Mouse (Mus musculus) cerebellum, adult (tissue): Measurements from ENCODE around the gene R3hdm2.
A peak's percentile ranks its signal among the peaks of the same experiment; 100 is the strongest.

Experiments
- ATAC-seq: cut with Nextera tagmentation; 2 replicates; pipeline ENCODE4 v1.9.2; 2017; ENCODE audit warnings: mild to moderate bottlenecking, moderate library complexity, mixed read lengths; ENCODE audit not compliant: insufficient number of reproducible peaks, low FRiP score, low TSS enrichment

R3hdm2 gene

DNA sequence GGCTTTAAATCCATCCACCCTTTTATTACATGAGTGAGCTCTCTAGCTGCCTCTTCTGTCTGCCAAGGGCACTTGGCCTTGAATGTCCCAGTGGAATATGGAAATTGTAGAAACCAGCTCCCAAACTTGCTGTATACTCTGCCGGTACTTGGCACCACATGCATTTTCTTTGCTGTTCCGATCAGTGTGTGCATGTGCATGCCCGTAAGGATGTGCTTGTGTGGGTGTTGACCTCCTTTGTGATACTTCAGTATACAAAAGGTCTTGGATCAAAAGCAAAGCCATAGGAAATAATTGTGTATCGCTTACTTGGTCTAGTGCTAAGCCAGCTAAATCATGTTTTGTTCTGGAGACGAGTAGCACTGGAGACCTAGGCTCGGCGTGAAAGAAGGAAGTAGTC, 108.7 kb downstream of the R3hdm2 start:
- no peak for ATAC-seq

DNA sequence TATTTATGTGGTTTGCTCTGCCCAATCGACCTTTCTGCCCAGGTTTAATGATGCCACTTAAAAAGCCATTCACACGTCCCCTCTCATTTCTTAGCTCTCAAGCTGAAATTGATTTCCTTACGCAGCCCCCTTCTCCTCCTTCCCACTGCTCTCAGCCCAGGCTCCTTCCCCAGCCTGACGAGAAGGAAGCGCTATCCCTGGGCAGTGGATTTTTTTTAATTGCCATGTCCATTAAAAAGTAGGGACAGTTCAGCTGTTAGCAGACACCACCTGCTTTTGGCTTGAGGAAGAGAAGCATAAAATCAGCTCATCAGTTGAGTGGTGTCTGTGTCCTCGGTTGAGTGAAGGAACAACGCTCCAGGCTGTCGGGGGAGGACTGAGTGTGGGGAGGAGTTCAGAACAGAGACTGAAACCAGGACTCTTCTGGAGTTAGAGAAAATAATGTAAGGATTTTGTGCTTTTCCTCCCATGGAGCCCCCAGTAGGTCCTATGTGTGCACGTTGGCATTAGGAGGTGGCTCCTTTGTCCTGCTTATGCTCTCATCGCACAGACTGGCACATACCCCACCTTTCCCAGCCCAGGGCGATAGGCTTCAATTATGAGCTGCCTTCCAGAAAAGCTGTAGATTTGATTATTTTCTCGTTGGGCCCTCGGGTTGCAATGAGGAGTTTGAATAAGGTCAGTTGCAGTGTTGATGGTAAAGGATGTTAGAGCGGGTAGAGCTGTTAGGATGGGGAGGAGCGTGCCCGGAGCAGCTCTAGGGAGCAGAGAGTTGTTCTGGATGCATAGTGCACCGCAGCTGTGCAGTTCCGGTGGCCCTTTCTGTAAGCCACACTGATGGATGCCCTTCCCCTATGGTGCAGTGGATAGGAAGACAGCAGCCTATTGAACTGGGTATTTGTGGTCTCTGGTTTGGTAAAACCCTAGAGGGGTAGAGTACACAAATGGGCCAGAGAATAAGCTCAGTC, 110.3 kb downstream of the R3hdm2 start:
- peak; percentile 7; the same call in 1 of the 2 replicates for ATAC-seq

DNA sequence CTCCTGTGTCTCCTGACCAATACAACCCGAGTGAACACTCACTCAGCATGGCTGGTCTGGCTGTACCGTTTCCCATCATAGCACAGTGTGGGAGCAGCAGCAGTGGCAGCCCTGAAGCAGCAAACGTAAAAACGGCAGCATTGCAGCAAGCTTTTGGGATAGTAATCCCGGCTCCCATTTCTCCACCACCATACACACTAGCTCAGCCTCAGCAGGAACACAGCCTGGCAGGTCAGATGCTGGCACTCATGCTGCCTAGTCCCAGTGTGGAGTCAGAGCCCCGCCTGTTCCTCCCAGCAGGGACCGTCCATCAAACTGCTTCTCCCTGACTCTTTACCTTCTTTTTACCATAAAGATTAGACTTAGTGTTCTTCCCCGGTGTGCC, 111.0 kb downstream of the R3hdm2 start:
- peak; percentile 76; the same call in 1 of the 2 replicates for ATAC-seq

DNA sequence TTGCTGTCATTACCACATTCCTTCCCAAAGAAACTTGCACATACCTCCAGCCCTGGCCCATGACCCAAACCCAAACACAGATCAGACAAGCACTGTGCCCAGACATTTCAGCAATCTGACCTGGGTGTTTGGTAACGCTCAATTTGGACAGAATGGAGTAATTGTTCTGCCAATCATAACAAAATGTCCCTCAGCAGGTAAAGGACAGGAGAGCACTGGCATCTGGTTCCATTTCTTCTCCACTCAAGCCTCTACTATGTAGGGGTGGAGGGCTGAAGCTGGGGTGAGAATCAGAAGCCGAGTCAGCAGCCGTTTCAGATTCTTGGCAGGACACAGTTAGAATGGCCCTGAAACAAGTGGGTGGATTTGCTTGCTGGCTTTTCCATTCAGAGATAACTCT, 112.0 kb downstream of the R3hdm2 start:
- no peak for ATAC-seq

DNA sequence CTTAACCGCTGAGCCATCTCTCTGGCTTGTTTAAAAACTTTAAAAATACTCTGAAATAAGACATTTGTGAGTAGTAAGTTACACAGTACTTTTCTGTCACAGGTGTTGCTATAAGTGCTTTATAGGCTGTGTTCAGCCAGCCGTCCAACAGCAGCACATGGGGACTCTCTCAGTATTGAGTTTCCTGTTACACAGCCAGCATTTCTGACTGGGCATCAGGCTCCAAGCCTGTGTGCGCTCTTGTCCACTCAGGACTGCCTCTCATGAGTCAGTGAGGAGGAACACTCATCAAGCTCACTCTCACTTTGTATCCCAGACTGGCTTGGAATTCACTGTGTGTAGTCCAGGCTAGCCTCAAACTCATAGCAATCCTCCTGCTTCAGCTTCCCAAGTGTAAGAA, 116.0 kb downstream of the R3hdm2 start:
- no peak for ATAC-seq

DNA sequence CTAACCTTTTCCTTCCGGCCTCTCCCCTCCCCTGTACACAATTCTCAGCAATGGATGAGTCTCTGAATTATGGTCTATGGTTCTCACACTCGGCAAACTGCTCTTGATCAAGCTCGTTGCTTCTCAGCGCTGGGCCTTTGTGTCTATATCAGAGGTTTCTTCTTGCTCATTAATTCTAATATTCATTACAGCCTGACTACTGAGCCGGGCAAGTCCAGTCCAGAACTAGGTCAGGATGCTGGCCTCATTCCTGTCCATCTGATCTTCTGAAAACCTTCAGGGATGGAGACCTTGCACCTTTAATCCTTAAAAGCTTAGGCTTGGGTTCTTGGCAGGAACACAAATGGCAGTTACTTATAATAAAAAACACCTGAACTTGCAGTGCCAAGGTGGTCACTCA, 119.4 kb downstream of the R3hdm2 start:
- no peak for ATAC-seq

DNA sequence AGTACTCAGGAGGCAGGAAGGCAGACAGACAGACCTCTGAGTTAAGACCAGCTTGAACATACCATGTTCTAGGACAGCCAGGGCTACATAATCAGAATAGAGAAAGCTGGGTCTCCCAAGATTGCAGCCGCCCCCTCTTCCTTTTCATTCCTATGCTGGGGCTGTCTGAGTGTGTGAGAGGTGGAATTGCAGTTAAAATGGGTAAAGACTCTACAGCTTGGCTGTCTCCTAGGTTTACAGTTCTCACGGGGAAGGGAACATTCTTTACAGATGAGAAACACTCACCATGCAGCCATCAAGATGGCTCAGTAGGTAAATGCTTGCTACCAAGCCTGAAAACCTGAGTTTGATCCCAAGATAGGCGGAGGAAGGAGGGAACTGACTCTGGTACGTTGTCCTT, 119.9 kb downstream of the R3hdm2 start:
- ATAC-seq: no peak

DNA sequence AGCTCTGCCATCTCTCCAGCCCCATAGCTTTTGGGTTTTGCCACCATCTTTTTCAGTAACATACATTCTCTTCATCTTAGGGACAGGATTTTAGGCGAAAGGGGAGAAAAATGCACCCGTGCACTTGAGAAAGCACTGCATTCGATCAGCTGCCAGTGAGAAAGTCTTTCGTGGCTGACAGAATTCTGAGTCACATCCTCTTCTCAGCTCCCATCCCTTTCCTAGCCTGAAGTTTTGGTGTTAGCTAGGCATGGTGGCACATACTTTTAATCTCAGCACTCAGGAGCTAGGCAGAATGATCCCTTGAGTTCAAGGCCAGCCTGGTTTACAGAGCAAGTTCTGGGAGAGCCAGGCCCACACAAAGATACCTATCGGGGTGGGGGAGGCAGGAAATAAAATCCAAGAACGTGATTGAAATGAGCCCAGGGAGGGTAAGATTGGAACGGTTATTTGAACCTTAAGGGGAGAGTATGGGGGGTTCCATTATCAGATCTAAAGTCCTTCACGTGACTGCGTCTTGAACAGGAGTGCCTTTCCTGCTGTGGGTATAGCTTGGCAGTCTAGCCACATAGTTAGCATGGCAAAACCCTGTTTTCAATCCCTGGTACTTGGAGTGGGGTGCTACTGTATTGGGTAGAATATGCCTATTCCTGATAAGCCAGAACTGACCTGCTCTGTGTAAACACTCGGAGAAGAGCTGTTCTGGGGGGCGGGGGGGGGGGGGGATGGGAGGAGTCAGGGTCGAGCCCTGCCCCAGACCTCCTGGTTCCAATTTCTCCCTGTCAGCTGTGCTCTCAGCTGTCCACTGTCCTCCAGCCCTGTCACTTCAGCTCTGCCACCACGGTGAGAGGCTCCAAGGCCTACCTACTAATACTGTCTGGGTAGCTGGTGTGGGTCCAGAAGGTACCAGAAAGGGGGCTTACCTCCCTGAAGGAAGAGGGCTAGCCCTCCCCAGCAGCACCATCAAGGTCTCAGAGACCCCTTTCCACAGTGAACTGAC, 121.1 kb downstream of the R3hdm2 start, which contains the start of gene Stac3:
Gene Stac3, plus strand, starts transcription at position 793 of the 1,000 bp plus-strand sequence.
- no peak for ATAC-seq

DNA sequence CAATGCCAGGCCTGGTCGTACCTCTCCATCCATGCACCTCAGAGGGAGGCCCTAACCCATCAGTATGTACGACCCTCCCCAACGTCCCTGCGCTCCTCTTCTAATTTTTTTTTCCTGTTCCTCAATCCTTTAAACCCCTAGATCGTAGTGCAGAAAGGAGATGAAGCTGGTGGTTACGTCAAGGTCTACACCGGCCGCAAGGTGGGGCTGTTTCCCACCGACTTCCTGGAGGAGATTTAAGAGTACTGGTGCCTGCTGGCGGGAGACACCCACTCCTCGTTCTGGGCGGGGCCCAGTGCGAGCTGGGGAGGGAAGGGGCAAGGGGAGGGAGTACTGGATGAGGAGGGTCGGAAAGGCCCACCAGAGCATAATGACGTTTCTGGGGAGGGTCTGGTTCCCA, 128.1 kb downstream of the R3hdm2 start:
- ATAC-seq: no peak

DNA sequence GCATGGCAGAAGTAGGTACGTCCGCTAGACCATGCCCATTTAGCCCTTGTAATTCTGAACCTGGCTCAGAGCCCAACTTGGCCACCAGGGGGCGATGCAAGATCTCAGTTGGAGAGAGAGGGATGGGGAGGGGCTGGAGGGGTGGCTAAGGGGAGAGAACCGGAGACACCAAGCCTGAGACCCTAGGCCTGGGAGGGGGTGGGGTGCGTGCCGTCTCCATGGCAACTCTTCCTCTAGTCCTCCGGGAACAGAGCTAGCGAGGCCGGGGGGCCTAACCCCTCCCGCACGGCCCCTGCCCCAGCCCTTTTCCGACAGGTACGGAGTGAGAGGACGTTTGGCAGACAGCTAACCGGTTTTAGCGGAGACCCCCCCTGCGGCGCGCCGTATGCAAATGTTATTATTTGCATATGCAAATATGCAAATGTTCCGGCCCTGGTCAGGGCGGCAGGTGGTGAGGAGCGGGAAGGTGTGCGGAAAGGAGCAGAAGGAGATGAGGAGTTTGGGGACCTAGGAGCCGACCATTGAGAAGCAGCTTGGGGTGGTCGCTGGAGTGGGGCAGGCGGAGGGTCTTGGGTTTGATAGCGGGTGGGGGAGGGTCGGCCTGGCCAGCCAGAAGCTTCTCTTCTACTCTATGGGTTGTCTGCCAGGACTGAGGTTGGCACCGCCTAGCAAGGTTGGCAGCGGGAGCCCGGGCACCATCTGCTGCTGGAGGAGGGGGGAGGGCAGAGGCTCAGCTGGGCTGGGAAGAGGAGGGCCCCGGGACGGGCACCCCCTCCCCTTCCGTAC, 129.1 kb downstream of the R3hdm2 start:
- ATAC-seq: peak; percentile 12; the same call in 1 of the 2 replicates

DNA sequence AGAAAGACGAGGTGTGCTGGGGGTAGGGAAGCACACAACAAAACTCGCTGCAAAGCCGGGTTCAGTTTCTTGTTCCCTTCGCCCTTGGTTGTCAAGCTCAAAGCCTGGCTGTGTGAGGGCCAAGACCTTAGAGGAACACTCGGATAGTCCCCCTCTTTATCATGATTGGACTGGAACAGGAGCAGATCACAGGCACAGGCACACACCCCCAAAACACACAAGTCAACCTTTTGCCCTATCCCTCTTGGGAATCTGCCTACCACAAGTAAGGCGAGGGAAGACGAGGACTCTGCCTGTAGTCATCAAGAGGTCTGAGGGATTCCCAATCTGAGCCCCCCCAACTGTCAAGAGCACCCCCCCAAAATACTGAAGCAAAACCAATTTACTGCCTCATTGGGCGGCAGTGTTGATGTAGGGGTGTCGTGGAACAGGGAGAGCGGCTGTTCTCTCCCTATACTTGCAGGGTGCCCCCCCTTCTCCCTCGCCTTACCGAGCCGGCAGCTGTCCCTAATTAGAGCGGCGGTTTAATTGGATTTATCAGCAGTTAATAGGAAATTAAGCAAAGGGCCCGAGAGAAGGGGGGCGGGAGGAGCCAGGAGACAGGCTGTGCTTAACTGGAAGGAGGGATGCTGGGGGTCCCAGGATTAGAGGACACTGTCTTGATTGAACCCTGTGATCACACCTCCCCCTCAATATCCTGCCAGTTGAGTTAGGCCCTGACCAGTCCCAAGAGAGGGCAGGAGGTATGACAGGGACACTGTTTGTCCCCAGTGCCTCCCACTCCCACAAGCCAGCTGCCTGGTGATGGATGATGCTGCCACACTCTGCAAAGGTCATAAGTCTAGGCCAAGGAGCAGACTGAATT, 129.9 kb downstream of the R3hdm2 start:
- ATAC-seq: peak; percentile 7; the same call in 1 of the 2 replicates

DNA sequence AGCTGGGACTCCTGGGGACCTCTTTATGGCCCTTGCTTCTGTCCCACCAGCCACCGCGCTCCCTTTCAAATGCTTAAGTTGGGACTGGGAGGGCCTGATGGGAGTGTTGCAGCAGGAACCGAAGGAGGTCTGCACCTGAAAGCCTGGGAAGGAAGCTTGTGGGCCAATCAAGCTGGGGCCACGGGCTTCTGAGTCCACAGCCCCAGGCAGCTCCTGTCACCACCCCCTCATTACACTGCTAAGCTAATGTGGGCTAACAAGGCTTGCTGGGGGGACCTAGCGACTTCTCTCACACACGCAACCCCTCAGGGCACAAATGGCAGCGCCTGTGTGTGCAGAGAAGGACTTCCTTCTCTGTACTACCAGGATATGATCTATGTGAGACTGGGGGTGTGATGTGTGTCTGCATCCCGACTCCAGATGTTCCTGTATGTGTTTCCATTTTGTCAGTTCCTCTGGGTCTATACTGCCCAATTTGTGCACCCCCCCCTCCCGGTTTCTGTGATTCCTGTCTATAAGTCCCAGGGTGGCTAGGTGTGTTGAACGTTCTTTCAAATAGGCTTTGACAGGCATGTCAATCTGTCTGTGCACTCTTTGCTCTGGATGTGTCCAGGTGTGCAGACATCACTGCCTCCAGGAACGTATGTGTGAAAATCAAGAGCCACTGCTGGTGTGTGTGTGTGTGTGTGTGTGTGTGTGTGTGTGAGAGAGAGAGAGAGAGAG, 130.9 kb downstream of the R3hdm2 start:
- ATAC-seq: no peak

DNA sequence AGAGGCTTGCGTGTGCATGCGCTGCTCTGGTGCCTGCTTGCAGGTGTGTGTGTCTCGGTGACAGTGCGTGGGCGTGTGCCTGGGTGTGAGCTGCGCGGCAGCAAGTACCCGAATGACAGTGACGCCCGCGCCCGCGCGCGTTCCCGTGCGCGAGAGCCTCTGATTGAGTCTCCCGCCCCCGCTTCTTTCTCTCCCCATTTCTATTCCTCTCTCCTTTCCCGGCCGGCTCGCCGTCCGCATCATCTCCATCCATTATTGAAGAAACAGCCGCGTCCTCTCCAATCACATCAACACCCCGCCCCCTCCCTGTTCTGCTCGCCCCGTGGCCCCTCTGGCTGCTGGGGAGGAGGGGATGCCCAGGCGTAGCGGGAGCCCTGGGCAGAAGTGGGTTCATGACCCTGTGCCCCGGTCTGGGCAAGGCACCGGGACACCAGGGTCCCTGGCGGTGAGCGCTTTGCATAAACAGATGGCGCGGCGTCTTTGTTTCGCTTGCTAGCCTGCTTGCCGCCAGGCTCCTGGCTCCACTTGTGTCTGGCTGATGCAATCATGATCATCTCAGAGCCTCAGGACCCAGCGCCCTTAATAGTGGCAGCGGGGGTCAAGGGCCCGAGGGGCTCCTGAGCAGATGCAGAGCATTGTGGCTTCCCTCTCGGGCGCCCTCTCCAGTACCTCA, 131.6 kb downstream of the R3hdm2 start:
- peak; percentile 5; the same call in 1 of the 2 replicates for ATAC-seq

DNA sequence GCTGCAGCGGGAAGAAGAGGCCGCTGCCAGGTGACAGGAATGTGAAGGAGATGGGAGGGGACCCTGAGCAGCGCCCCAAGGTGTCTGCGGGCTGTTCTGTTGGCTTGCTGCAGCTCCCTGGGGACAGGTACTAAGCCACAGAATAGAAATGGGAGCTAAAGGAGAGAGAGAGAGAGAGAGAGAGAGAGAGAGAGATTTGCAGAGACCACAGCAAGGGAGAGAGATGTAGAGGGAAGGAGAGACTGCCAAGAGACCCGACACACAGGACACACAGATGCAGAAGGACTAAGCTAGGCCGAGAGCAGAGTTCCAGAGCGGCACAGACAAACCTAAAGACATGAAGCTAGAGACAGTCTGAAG, 132.2 kb downstream of the R3hdm2 start:
- ATAC-seq: 0 out of 2 replicates have a peak, but pooled peaks have one; percentile 17

DNA sequence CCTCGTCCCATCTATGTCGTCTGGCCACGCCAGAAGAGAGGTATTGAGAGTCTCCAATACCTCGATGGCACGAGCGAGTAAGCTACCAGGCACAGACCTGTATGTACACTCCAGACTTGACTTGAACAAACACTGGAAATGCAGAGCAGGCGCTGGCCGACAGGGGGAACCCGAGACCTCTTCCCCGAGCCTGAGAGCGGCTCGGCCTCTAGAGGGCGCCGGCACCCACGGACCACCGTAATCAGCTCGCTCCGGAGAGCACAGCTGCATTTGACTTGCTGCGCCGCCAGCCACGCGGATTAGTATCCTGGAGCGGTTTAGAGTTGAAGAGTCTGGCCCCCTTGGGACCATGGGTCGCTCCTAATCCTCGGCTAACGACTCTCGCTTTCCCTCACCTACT, 132.7 kb downstream of the R3hdm2 start:
- no peak for ATAC-seq

DNA sequence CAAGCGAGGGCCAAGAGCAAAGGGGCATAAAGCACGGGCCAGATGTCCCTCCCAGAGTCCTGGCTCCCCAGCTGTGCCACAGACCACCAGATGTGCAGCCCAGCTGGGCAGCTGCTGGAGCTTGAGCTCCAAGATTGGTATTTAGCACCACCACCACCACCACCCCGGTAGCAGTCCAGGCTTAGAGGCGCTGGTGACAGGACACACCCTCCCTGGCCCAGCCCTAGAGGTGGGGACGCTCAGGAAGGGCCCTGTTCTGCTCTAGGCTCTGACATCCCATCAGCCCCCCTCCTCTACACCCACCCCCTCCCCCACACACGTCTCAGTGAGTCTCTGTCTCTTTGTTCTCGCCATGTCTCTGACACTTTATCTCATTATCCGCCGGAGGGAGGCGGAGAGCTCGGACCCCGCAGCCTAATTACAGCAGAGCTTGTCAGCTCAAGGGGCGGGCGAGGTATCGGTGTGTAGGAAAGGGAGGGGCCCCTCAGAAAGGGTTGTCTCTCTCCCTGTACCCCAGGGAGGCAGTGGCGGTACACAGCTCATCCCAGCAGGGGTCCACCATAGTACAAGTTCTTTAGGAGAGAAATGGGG, 133.5 kb downstream of the R3hdm2 start:
- no peak for ATAC-seq

DNA sequence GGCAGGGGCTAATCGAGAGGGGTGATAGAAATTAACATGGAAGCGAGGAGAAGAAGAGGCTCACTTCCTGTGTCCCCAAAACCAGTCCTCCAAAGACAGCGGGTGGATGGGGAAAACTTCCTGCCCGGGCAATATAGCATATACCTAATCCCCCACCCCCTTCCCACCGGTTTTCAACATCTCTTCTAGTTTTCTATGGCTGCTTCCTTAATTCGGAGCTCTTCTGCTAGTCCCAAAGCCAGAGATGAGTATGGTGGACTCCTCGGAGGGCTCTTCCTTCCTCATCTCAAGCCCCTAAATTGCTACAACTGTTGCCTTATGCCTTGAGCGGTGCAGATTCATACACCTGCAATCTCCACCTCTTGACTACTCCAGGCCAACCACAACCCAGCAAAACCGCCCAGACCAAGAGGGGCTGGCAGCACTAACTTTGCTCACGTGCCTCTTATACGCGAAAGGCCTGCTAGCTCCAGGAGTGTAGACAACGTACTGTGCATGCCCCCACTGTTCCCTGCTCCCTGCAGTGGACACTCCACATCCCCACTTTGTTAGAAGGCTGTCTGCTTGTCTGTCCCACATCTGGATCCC, 134.1 kb downstream of the R3hdm2 start:
- ATAC-seq: no peak
